Mouse (Mus musculus) left cerebral cortex, adult 18-20 months (tissue): ENCODE data around the gene Gm10563. TPM values are rescaled to one million over a fixed set of nuclear protein-coding genes. Genes with fewer than 3 reads are reported as not detected.
A peak's percentile ranks its signal among the peaks of the same experiment; 100 is the strongest.

Source experiments
- DNase-seq, 2 experiments: peaks; one replicate each; pipeline ENCODE4 v3.0.0; 2021 to 2022; ENCODE audit warnings: low spot score in 2 of 2, mixed read lengths in 1 of 2
- total RNA-seq, 2 experiments: library from RNA; stranded (reverse); gene quantifications; 2 replicates each; pipeline ENCODE4 v1.2.3; 2021

Gene Gm10563
- total RNA-seq, 2 experiments from 2014 or later: not detected

DNA sequence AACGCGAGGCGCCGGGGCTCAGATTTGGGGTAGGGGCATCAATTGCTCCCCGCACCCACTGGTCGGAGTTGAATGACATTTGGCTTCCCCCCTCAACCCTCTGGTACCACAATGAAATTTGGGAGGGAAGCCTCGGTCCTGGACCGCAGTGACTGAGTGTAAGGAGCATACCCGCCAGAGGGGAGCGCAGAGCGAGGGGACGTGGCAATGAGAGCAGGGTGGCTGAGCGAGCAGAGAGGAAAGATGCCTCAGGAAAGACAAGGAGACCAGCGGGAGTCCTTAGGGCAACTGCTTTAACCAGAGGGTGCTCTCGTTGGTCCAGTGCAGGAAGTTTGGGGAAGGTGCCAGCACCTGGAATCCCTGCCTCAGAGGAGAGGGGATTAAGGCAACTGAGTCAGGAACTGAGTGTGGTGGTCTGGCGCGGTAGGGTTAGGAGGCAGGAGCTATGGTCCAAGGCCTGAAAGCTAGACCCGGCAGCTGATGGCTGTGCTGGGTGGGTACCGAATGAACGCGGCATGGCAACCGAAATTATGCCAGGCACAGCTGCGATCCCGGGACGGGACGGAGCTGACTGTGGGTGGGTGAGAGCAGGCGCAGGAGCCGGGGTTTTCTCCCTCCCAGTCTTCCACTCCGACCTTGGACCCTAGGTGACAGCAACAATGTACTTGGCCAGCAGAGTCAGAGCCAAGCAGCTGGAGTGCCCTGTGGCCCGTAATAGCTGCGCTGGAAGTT, 8.4 kb upstream of the Gm10563 start:
- DNase-seq: no peak

DNA sequence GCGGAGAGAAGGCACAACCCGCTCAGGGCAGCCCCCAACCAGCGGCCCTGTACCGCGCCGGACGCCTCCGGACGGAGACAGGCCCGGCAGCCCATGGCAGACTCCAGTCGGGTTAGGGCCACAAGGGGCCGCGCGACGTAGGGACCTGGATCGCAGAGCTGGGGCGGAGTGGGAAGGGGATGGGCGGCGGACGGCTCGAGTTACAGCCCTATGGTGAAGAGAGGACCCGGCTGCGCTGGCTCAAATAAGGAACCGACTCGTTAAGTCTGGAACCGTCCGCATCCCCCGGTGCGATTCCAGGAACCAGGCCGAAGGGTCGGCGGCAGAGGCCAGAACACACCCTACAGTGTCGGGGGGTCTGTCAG, 7.9 kb upstream of the Gm10563 start, which contains the start of gene Mmp23:
TSS of gene Mmp23 (minus strand) at position 299 of the 365 bp plus-strand sequence.
- no peak for DNase-seq

DNA sequence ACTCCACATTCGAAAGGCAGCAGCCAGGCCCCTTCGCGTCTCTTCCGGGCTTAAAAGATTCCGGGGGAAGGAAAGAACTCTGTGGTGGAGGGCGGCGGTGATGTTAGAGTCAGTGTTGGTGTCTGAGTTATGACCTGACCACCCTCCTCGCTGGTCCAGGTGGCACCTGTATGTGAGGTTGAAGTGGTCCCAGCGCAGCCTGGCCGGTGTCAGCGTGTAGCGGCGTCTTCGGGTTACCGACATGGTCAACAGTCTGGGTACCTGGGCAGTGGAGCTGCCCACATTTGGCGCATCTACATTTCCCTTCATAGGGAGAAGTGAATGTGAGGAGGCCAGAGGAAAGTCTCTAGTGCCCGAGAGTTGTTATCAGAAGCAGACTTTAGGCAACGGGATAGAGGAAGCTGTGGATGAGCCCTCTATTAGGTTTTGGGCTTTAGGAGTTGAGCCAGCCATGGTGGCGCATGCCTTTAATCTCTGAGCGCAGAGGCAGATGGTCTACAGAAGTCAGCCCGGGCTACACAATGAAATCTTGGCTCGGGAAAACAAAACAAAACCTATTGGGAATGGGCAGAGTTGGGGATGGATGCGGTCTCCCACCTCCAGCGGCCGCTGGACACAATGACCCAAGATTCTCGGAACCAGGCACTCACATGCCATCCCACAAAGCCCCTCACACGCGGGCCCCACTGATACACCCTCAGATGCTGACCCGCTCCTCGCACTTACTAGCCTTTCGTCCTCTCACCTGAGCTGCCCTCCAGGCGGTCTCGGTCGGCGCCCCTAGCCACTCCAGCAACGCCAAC, 7.3 kb upstream of the Gm10563 start:
- DNase-seq: no peak

DNA sequence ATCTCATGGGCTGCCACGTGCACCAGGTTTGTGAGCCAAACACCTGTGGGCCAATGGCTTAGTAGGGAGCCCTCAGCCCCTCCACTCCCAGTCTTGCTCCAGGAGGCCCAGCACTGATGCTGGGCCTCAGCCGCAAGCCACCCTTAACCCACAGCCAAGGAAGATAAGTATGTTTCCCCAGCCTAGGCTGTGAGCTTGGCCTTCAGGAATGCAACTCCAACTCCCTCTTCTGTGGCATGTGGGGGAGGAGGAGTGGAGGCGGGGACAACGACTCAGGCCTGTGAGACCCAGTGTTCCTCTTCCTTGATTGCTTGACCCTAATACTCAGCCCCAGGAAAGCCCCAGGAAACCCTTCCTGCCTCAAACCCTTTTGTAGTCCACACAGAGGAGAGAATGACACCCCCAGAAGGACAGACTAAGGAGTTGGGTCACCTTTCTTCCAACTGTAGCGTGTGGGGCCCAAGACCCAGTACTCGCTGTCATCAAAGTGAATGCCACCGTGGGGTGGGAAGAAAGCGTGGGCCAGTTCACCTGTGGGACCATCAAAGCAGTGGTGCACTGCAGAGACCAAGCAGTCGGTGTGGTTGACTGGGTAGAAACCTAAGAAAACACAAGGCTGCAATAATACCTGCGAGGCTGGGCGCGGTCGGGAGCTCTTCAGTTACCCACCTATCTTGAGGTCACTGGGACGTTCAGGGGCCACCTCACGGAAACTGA, 6.5 kb upstream of the Gm10563 start:
- DNase-seq: no peak

DNA sequence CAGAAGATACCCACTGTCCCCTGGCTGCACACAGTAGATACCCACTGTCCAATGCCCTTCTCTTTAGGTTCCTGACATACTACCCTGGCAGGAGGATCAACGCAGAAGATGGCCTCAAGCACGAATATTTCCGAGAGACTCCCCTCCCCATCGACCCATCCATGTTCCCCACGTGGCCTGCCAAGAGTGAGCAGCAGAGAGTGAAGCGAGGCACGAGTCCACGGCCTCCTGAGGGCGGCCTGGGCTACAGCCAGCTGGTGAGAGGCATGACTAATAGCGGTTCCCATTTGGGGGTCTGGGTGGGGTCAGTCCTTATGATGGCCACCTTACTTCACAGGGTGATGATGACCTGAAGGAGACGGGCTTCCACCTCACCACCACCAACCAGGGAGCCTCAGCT, 4.1 kb upstream of the Gm10563 start:
- DNase-seq: no peak

DNA sequence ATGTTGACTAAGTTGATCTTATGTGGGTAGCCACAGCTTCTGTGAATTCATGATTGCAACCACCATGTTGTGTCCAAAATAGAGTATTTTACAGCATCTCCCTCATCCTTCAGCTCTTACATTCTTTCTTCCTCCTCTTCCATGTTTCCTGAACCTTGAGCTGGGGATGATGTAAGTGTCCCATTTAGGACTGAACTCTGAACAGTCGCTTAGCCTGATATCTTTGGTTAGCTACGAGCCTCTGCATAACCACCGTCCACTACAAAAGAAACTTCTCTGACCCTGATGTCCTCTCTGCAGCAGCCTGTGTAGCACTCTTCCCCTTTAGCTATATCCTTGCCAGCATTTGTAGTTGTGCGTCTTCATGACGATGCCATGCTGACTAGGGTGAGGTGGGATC, 513 bp upstream of the Gm10563 start:
- no peak for DNase-seq

DNA sequence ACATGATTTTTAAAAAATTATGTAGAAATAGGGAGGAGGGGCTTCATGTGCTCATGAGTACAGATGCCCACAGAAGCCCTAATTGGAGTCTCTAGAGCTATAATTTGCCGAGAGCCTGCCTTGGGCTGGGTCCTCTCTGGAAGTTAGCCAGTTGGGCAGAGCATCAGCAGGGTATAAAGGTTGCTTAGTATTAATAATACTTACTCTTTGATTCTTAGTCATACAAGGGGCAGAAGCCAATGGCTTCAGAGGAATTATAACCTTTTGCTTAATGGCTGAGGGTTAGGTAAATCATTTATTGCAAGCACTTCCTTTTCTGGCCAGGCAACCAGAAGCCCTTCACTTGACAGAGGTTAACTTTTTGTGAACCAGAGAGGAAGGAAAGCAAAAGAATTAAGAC, 1.7 kb downstream of the Gm10563 start:
- no peak for DNase-seq

DNA sequence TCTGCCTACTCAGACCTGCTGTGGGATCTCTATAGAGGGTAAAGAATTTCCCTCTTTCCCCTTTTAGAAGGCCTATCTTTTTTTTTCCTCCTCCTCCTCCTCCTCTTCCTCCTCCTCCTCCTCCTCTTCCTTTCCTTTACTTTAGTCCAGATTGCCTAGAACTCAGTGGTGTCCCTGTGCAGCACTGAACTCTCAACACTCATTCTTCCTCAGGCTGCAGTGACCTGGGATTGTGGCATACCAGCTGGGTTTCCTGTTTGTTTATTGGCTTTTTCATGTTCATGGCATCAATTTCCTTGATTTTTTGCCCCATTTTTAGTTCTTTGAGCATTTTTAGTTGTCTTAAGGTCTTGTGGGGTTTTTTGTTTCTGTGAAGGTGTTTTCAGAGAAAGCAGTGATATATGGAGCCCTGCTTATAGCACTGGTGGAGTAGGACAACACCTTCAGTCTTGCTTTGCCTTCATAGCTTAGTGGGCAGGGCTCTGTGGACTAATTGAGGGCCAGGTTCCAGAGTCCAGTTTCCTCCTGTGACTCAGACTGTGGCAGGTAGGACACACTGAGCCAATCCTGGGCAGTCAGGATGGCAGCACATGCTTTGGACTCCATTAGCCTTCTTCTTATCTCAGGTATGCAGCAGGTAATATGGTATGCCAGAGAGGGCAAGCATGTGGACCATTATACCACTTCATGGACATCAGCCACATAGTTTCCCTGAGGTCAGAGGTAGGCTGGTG, 9.3 kb downstream of the Gm10563 start:
- no peak for DNase-seq

DNA sequence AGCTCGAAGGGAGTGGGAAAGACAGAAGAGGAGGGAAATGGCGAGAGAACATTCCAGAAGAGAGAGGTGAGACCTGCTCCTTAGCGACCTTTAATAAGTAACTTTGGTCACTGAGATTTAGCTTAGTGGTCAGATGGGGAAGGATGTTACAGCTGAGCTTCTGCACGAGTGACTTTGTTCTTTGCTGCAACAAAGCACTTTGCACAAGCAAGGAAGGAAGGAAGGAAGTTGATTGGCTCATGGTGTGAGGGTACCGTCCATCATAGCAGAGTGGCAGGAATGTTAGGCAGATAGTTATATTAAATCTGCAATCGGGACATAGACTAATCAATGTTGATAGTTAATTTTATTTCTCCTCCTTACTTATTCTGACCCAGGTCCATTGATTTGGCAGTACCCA, 14.9 kb downstream of the Gm10563 start:
- DNase-seq: no peak

DNA sequence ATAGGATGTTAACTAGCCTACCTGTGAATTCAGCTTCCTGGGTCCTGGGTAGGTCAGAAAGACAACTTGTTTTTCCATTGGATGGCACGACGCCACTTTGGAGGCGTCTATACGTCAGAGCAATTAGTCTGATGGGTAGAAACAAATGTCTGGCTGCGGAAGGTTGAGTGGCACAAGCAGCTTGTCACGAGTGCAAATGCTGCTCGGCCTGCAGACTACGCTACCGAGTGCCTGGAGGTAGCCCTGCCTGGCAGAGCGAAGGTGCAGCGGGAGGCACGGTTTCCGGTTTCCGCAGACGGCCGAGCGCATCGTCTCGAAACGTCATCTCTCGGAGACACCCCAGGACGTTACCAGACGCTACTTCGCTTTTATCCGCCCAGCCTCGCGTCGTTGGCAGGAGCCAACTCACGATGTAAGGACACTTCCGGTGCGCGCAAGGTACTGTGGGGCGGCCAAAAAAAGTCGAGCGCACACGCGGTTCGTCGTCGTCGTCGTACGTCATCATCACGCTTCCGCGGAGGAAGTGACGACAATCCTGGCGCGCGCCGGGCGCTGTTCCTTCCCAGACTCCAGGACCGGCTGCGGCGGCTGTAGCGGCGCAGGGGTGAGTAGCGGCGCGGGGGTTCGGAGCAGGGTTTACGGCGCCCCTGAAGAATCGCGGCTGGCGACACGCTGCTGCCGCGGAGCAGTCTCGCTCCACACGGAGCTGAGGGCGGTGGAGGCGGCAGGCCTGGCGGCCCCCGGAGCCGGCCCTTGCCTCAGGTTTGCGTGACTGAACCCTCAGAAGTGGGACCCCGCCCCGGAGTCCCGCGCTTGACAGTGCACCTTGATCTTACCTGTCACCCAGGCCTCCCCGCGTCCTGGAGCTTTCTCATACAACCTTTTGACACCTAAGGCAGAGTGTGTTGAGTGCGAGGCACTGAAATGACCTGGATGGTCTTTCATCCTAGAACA, 20.6 kb downstream of the Gm10563 start, which contains the start of gene Cdk11b:
TSS of gene Cdk11b (plus strand) at position 517 of the 954 bp plus-strand sequence.
- DNase-seq: peak; percentile 96 to 97

DNA sequence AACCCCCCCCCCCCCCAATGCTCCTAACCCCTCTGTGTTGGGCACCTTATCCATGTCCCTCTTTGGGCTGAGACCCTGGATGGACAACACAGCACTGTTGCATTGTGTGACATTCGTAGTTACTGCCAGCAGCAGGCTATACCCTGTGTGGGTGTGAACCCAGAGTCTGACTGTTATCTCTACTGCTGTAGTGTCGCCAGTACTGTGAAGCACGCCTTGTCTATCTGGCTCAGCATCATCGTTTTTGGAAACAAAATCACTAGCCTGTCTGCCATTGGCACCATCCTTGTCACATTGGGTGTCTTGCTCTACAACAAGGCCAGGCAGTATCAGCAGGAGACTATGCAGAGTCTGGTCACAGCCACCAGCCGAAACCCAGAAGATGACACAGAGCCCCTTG, 26.9 kb downstream of the Gm10563 start:
- no peak for DNase-seq

DNA sequence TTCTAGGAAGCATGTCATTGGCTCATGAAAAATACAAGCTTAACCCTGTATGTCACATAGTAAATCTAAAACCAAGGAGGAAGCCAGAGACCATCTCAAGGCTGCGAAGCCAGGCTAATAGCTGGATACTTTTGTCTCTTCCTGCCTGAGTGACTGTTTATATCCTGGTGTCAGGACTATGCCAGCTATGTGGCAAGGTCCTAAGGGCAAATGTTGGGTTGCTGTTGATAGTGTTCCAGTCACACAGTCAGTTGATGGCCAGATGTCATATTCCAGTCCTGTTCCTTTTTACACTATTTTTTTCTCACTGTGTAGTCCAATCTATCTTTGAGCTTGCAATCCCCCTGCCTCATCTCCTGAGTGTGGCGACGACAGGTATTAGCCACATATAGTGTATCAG, 31.9 kb downstream of the Gm10563 start:
- no peak for DNase-seq

DNA sequence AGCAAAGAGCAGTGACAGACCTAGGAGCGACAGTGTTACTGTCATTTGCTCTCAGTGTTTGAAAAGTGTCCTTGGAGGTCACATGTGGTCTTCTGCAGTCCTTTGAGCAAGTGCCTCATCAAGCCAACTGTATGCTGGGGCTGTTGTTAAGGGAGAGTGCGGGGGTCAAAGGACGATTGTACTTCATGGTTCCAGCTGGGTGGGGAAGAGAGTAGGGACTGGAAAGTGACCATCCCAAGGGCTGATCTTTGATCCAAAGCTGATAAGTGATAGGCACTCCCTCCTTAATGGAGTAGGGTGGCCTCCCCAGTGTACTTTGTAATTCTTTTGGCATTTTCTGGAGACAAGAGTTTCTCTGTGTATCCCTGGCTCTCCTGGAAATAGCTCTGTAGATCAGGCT, 33.3 kb downstream of the Gm10563 start:
- DNase-seq: no peak

DNA sequence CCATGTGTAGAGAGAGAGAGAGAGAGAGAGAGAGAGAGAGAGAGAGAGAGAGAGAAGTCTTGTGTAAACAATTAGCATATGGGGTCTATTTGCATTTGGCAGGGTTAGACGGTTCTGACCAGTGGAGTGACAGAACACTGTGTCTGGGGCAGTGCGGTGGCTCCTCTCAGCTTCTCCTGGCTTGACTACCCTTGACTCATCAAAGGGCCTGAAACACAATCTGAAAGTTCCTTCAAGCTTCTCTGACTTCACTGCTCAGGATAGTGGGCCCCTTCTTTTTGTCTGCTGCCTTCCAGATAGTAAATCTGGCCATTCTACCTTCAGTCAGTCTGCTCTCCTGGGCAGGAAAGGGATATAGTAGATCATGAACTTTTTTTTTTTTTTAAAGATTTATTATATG, 38.4 kb downstream of the Gm10563 start:
- DNase-seq: no peak

DNA sequence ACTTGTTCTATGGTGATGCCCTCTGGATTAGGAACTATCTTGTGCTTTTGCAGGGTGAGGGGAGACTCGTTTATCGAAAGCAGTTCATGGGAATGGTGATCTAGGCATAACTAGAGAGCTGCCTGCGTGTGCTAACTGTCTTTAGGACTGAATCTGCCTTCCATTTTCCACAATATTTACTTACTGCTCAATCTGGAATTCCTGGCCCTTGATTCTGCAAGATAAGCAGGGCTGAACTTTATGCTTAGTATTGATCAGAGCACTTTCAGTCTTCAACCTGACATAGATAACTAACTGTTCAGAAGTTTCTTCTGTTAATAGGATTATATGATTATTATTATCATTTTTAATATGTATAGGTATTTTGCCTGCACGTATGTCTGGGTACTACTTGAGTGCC, 40.1 kb downstream of the Gm10563 start:
- DNase-seq: no peak

DNA sequence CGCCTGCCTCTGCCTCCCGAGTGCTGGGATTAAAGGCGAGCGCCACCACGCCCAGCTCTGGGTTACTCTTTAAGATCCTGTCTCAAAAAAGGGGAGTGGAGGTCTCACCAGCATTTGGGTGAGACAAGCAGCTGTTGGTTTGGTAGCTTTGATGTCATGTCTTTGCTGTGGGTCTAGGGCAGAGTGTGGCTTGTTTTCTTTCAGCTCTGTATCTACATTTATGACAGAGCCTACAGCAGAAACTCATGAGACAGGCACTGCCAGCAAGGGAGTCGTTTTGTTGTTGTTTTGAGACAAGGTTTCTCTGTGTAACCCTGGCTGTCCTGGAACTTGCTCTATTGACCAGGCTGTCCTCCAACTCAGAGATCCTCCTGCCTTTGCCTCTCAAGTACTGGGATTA, 41.4 kb downstream of the Gm10563 start:
- no peak for DNase-seq

DNA sequence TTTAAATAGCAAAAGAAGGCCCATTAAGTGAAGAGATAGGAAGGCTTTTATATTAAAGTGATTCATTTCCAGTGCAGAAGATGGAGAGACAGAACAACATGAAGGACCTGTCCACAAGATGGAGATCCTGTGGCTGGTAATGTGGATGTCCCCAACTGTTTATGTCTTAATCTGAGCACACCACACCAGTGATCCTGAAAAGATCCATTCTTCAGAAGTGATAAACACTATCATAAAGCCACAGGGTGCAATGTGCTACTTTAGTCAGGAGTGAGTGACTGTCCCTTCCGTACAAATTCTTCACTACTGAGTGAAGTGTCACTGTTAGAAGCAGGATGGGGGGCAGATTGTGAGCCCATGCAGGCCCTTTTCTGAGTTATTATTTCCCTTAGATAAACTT, 42.5 kb downstream of the Gm10563 start:
- no peak for DNase-seq

DNA sequence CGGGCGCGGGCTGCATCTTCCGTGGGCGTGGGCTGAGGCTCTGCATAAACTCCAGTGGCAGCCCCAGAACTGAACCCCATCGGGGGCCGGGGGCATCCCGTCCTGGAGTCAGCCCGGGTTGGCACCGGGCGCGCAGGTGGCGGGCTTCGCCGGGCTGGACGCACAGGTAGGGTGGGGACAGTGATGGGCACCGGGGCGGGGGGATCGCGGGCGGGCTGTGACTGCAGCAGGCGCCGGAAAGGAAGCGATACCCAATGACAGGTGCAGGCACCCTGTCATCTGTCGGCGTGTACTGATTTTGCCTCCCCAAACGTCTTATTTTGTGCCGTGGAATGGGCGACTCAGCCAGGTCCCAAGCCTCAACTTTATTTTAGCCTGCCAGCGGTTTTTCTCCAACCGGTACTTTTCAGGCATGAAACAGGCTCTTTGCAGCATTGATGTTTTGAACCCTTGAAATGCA, 43.2 kb downstream of the Gm10563 start:
- DNase-seq: no peak

DNA sequence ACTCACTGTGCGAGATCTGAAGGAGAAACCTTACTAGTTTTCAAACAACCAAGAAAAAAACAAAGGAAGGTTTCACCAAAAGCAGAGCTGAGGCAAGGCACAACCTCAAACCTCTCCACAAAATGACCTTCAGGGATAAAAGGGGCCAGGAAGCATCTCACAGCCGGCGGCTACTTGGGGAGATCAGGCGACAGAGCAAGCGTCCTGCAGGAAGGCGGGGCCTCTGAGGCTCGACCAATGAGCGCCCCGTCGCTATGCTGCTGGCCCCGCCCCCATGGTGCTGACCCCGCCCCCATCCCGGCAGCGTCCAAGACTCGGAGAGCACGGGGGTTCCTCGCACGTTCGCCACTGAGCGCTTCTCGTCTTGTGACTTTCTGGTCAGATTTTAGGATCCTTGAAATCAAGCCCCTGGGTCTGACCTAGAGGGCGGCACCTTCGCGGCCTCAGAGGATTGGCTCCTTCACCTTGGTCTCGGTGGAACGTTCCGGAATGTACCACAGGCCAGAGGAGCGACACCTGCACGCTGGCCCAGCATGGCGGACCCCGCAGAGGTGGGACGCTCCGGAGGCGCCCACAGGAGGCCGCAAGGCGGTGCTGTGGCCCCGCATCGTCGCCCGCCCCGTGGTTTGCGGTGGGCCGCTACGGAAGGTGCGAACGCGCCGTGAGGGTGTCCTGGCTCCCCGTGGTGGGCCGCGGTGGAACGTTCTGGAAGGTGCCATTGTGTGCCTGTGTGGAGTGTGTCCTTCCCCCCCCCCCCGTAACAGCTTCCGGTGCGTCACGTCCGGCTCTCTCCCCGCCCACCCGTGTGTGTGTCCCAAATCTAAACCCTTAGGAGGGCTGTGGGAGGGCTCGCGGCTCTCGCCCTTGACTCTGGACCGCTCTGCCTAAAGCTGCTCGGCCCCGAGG, 43.9 kb downstream of the Gm10563 start, which contains the start of gene Slc35e2:
TSS of gene Slc35e2 (plus strand) at position 326 of the 906 bp plus-strand sequence.
- DNase-seq: peak; percentile 85 to 91
